Mouse (Mus musculus) C2C12 (cell line): Measurements from ENCODE around the gene Samd10. TPM values are rescaled to one million over a fixed set of nuclear protein-coding genes. Genes with fewer than 3 reads are reported as not detected.

Source experiments
- H3K27me3 ChIP-seq: one replicate; pipeline ENCODE4 v1.6.1; 2011; ENCODE audit not compliant: control insufficient read depth, insufficient read depth, insufficient read length
- H3K36me3 ChIP-seq: one replicate; pipeline ENCODE4 v1.6.1; 2011; ENCODE audit not compliant: control insufficient read depth, insufficient read depth
- H3K4me3 ChIP-seq: one replicate; pipeline ENCODE4 v1.5.1; 2011; ENCODE audit warnings: mild to moderate bottlenecking, control low read depth; ENCODE audit not compliant: poor library complexity, insufficient read depth, severe bottlenecking
- H3K79me2 ChIP-seq: one replicate; pipeline ENCODE4 v1.6.1; 2011; ENCODE audit not compliant: control insufficient read depth, insufficient read depth
- H3K79me3 ChIP-seq: one replicate; pipeline ENCODE4 v1.6.1; 2011; ENCODE audit warnings: low read depth, control low read depth
- H3ac ChIP-seq: one replicate; pipeline ENCODE3; 2011; ENCODE audit warnings: low read depth; ENCODE audit not compliant: control insufficient read depth, insufficient read length
- CEBPB ChIP-seq: IDR thresholded peaks from one replicate; pipeline ENCODE4 v1.6.1; 2011; ENCODE audit warnings: low read depth, mild to moderate bottlenecking, control low read depth, moderate library complexity
- CTCF ChIP-seq: IDR thresholded peaks from one replicate; pipeline ENCODE4 v1.5.1; 2011; ENCODE audit not compliant: control insufficient read depth, insufficient read depth, insufficient read length
- FOSL1 ChIP-seq: IDR thresholded peaks from one replicate; pipeline ENCODE4 v1.8.0; 2011; ENCODE audit warnings: mild to moderate bottlenecking, low read length; ENCODE audit not compliant: poor library complexity, insufficient read depth, severe bottlenecking
- MAX ChIP-seq: IDR thresholded peaks from one replicate; pipeline ENCODE4 v1.6.1; 2011; ENCODE audit warnings: mild to moderate bottlenecking, control low read depth
- MYOD1 ChIP-seq: IDR thresholded peaks from one replicate; pipeline ENCODE4 v1.6.1; 2011; ENCODE audit warnings: low read depth; ENCODE audit not compliant: control insufficient read depth, insufficient read length
- MYOG ChIP-seq: IDR thresholded peaks from one replicate; pipeline ENCODE4 v1.6.1; 2011; ENCODE audit not compliant: control insufficient read depth, insufficient read length; ENCODE audit errors: extremely low read depth
- USF1 ChIP-seq: IDR thresholded peaks from one replicate; pipeline ENCODE4 v1.6.1; 2011; ENCODE audit warnings: low read depth, mild to moderate bottlenecking, control low read depth, moderate library complexity
- microRNA-seq: library from miRNA; unstranded; fragments of <30 nt; microRNA quantifications from one replicate; pipeline ENCODE4, GENCODE M21; 2019; ENCODE audit warnings: borderline microRNAs expressed
- polyA plus RNA-seq: library from polyadenylated mRNA; unstranded; fragments of >200 nt; fragmentation: generic; extraction: Trizol; gene quantifications from one replicate; pipeline ENCODE4 v1.2.1, GENCODE M21; 2012; ENCODE audit warnings: missing spikeins

The Samd10 gene
- polyA plus RNA-seq, 1 experiment = 1.1 TPM

- Histone ChIP-seq H3ac (no peak overlapping the region), H3K27me3 (no peaks in the 10 kb centered on the region), H3K4me3 (no peak overlapping the region), H3K79me2 (no peaks in the 10 kb centered on the region), H3K36me3 (no peaks in the 10 kb centered on the region), H3K79me3 (no peaks in the 10 kb centered on the region)
- TF ChIP-seq MYOG = no peak
- no peak for TF ChIP-seq CEBPB
- TF ChIP-seq MYOD1 = no peak
- TF ChIP-seq CTCF = no peak
- TF ChIP-seq USF1 = no peak
- TF ChIP-seq FOSL1 = no peak
- TF ChIP-seq MAX = no peak
Measured at GRCm38 (mm10) chr2:181567338-181567737, 31.7 kb downstream of the Samd10 start.

GRCm38 (mm10) chr2:181553772-181554171, 45.2 kb downstream of the Samd10 start:
- Histone ChIP-seq H3K4me3 (no peak overlapping the region), H3K79me2 (no peaks in the 10 kb centered on the region), H3K27me3 (no peaks in the 10 kb centered on the region), H3ac (no peak overlapping the region), H3K79me3 (no peaks in the 10 kb centered on the region), H3K36me3 (peaks cover 41% of the 10 kb centered on the region)
- no peak for TF ChIP-seq MAX
- no peak for TF ChIP-seq USF1
- no peak for TF ChIP-seq FOSL1
- no peak for TF ChIP-seq MYOD1
- TF ChIP-seq CTCF = no peak
- TF ChIP-seq MYOG = no peak
- no peak for TF ChIP-seq CEBPB

GRCm38 (mm10) chr2:181550233-181550632, 48.8 kb downstream of the Samd10 start:
- H3K79me3 ChIP-seq = peaks cover 2% of the 10 kb centered on the region
- H3K4me3 ChIP-seq = no peak overlapping the region
- peaks cover 66% of the 10 kb centered on the region for H3K36me3 ChIP-seq
- peaks cover 11% of the 10 kb centered on the region for H3K79me2 ChIP-seq
- no peaks in the 10 kb centered on the region for H3K27me3 ChIP-seq
- no peak overlapping the region for H3ac ChIP-seq
- TF ChIP-seq MYOD1 (peak; percentile 48), USF1 (no peak), FOSL1 (no peak), MAX (no peak), CEBPB (no peak), CTCF (no peak), MYOG (no peak)

- no peaks in the 10 kb centered on the region for H3K27me3 ChIP-seq
- TF ChIP-seq MYOD1 = no peak
- no peak for TF ChIP-seq MYOG
- TF ChIP-seq USF1 = no peak
- TF ChIP-seq MAX = no peak
- TF ChIP-seq CTCF = no peak
- no peak for TF ChIP-seq FOSL1
- no peak for TF ChIP-seq CEBPB
Measured at GRCm38 (mm10) chr2:181548682-181549081, 50.3 kb downstream of the Samd10 start.

DNA sequence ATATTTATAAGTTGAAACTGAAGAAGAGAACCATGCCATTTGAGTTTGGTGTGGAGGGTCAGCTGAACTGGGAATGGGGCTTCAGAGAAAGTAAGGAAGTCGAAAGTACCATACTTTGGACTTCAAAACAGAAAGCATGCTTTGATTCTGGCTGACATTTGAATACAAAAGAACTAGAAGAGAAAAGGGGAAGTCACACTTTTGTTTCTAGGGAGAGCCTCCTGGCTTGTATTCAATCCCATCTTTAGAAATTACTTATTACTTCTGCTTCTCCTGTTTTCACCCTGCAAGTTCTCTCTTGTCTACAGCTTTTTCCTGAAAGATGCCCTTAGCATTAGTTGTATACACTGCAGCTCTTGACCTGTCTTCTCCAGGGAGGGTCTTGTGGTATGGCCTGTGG, 50.8 kb downstream of the Samd10 start:
- TF ChIP-seq MYOG (no peak), MAX (no peak), CEBPB (no peak), CTCF (no peak), FOSL1 (no peak), USF1 (no peak)
- Histone ChIP-seq H3ac (no peak overlapping the region), H3K36me3 (peaks cover 71% of the 10 kb centered on the region), H3K79me3 (peaks cover 21% of the 10 kb centered on the region), H3K4me3 (no peak overlapping the region), H3K79me2 (peaks cover 30% of the 10 kb centered on the region), H3K27me3 (no peaks in the 10 kb centered on the region)

More at GRCm38 (mm10) chr2:181548682-181549081, 50.3 kb downstream of the Samd10 start:
- Histone ChIP-seq H3ac (no peak overlapping the region), H3K36me3 (peaks cover 71% of the 10 kb centered on the region), H3K79me3 (peaks cover 17% of the 10 kb centered on the region), H3K79me2 (peaks cover 26% of the 10 kb centered on the region), H3K4me3 (no peak overlapping the region)

- no peak overlapping the region for H3ac ChIP-seq
- peaks cover 51% of the 10 kb centered on the region for H3K79me2 ChIP-seq
- H3K27me3 ChIP-seq = no peaks in the 10 kb centered on the region
- TF ChIP-seq CEBPB (no peak), MYOD1 (no peak), MAX (no peak), MYOG (no peak), CTCF (no peak), USF1 (no peak), FOSL1 (no peak)
- peaks cover 36% of the 10 kb centered on the region for H3K79me3 ChIP-seq
- peaks cover 61% of the 10 kb centered on the region for H3K36me3 ChIP-seq
- no peak overlapping the region for H3K4me3 ChIP-seq
Measured at GRCm38 (mm10) chr2:181546142-181546541, 52.9 kb downstream of the Samd10 start.

Small RNA genes within 50 kb of the gene (microRNA-seq; reads per million reads assigned to microRNA genes)
- gene Mir7006 = not detected

Other genes with a start within 250 kb of the Samd10 start
- 16.5 TPM for gene Zgpat, start 234.3 kb downstream of the Samd10 start, polyA plus RNA-seq
- 45.9 TPM for gene Arfrp1, start 233.8 kb downstream of the Samd10 start, polyA plus RNA-seq
- 7.3 TPM for gene Lime1, start 219.1 kb downstream of the Samd10 start, polyA plus RNA-seq
- 0.68 TPM for gene Zbtb46, start 139.8 kb downstream of the Samd10 start, polyA plus RNA-seq
- gene Abhd16b, start 106.0 kb downstream of the Samd10 start, polyA plus RNA-seq = not detected
- gene Tpd52l2, start 102.1 kb downstream of the Samd10 start, polyA plus RNA-seq = 79.2 TPM
- gene Dnajc5, start 78.7 kb downstream of the Samd10 start, polyA plus RNA-seq = 34.3 TPM
- gene Uckl1, start 14.3 kb downstream of the Samd10 start, polyA plus RNA-seq = 20.6 TPM
- gene Prpf6, start 7.3 kb downstream of the Samd10 start, polyA plus RNA-seq = 41.4 TPM
- 9.8 TPM for gene Zfp512b, start 6.4 kb downstream of the Samd10 start, polyA plus RNA-seq
- gene Gm29797, start 57.8 kb upstream of the Samd10 start, polyA plus RNA-seq = 0.05 TPM
- gene Sox18, start 72.4 kb upstream of the Samd10 start, polyA plus RNA-seq = 0.06 TPM
- 1.6 TPM for gene Tcea2, start 81.1 kb upstream of the Samd10 start, polyA plus RNA-seq
- gene Rgs19, start 94.8 kb upstream of the Samd10 start, polyA plus RNA-seq = 66.4 TPM
- gene Lkaaear1, start 99.2 kb upstream of the Samd10 start, polyA plus RNA-seq = not detected
- not detected for gene Oprl1, start 115.8 kb upstream of the Samd10 start, polyA plus RNA-seq
- not detected for gene Myt1, start 164.1 kb upstream of the Samd10 start, polyA plus RNA-seq
- 4.4 TPM for gene Pcmtd2, start 238.6 kb upstream of the Samd10 start, polyA plus RNA-seq